Mouse (Mus musculus) kidney, adult 2 months (tissue): ENCODE data around the gene Gm14124.

Source experiments
- CTCF ChIP-seq: fragments of 200-500 bp; conservative IDR thresholded peaks from 2 replicates; pipeline ENCODE4 v1.5.1; 2011; ENCODE audit warnings: low read depth, mild to moderate bottlenecking, control low read depth, low read length, moderate library complexity, mixed read lengths; ENCODE audit not compliant: insufficient read depth, insufficient read length
- POLR2A ChIP-seq: fragments of 200-500 bp; IDR thresholded peaks from one replicate; pipeline ENCODE4 v1.6.1; 2011; ENCODE audit warnings: low read depth, low read length, control low read depth

- TF ChIP-seq POLR2A (no peak), CTCF (no peak)
Measured at GRCm38 (mm10) chr2:150243211-150243610, 14.1 kb upstream of the Gm14124 start.
